Comparison of ENCODE assay signal across 8 mouse cellular contexts in the genomic region with DNA sequence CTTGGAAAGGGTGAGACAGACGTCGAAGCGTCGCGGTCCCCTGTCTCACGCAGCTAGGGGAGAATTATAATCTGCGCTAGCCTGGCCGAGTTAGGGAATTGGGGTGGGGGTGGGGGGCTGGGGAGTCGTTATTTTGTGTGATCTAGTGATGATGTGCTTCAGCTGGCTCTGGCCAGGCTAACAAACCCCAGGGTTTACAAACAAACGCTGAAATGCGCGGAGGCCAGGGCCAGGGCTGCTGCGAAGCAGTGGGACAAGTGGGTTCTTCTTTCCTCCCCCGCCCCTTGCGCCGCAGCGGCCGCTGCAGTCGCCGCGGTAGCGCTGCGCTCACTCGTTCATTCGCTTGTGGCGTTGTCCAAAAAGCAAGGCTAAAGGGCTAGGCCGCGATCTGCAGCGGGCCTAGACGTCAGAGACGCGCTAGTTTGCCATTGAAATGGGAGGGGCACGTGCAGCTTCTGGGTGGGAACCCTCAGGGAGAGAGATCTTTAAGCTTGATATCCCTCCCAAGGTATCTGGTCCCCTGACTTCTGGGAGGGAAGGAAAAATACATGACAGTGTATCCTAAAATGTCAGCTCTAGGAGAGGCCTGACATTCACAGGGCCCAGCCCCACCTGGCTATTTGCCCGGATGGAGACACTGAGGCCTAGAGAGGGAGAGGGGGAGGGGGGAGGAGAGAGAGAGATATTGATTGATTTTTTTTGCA. TPM values are rescaled to one million over a fixed set of nuclear protein-coding genes. Genes with fewer than 3 reads are reported as not detected.
DNase-seq lines count a peak whose midpoint lies in the region; ATAC-seq lines count a peak whose summit lies in the region.

No protein-coding gene starts in this region.

- ATAC-seq in intestine, embryonic 14.5 days (replicated peaks; ENCODE audit: low FRiP score, low TSS enrichment, low read depth), result no peak
- ATAC-seq in neural tube, embryonic 15.5 days (ENCODE audit: low FRiP score), result no peak; the same call in 1 of the 2 replicates

- no peak overlapping the region for H3K27ac ChIP-seq in intestine, embryonic 14.5 days (ENCODE audit: low read depth)
- no peak overlapping the region for H3K27ac ChIP-seq in neural tube, embryonic 15.5 days (replicated peaks)

- DNase-seq in cerebellum, adult 9-11 months, result peak; percentile 62
- no peak for DNase-seq in cerebellum, postnatal 4 days (ENCODE audit: low spot score in 2 of 2)
- peak; percentile 11 for DNase-seq in lung, postnatal 10 days
- DNase-seq in lung, adult 18-20 months, result no peak
- no peak for DNase-seq in intestine, embryonic 14.5 days (ENCODE audit: low spot score)
- DNase-seq in spleen, postnatal 10 days (ENCODE audit: low spot score in 2 of 2), result no peak
- DNase-seq in right cerebral cortex, adult 18-20 months, result no peak

- peak overlapping the region; percentile 8 for H3K4me3 ChIP-seq in intestine, embryonic 14.5 days (ENCODE audit: low read depth, low read length)
- peak overlapping the region; percentile 50 for H3K4me3 ChIP-seq in neural tube, embryonic 15.5 days (replicated peaks)

- no peaks in the 10 kb centered on the region for H3K36me3 ChIP-seq in intestine, embryonic 14.5 days (ENCODE audit: control insufficient read depth, insufficient read depth, low read length)
- no peaks in the 10 kb centered on the region for H3K36me3 ChIP-seq in neural tube, embryonic 15.5 days

- no peaks in the 10 kb centered on the region for H3K9me3 ChIP-seq in intestine, embryonic 14.5 days (ENCODE audit: control insufficient read depth, low read length)
- H3K9me3 ChIP-seq in neural tube, embryonic 15.5 days (replicated peaks), result no peaks in the 10 kb centered on the region

- peaks cover 16% of the 10 kb centered on the region for H3K4me1 ChIP-seq in intestine, embryonic 14.5 days (replicated peaks; ENCODE audit: control insufficient read depth, insufficient read depth, low read length)
- peaks cover 33% of the 10 kb centered on the region for H3K4me1 ChIP-seq in neural tube, embryonic 15.5 days

- H3K9ac ChIP-seq in intestine, embryonic 14.5 days (ENCODE audit: low read length), result no peak overlapping the region
- peak overlapping the region; percentile 45 for H3K9ac ChIP-seq in neural tube, embryonic 15.5 days (replicated peaks)

- H3K27me3 ChIP-seq in intestine, embryonic 14.5 days (replicated peaks; ENCODE audit: control insufficient read depth, insufficient read depth, low read length), result peaks cover 71% of the 10 kb centered on the region
- peaks cover 76% of the 10 kb centered on the region for H3K27me3 ChIP-seq in neural tube, embryonic 15.5 days (replicated peaks)

- H3K4me2 ChIP-seq in intestine, embryonic 14.5 days (ENCODE audit: low read length), result peak overlapping the region; percentile 78
- H3K4me2 ChIP-seq in neural tube, embryonic 15.5 days, result peak overlapping the region; percentile 85

- WGBS in intestine, embryonic 14.5 days, result 1% methylated on average over 34 of the region's 34 CpGs
- under 1% methylated on average over 34 of the region's 34 CpGs for WGBS in neural tube, embryonic 15.5 days

RNA-seq across cellular contexts. Expression of a gene that starts 1.2 kb away (rescaled TPM):
- polyA plus RNA-seq in intestine, embryonic 14.5 days (2014; fragmentation: Nextera tagmentation; extraction: Ambion mirVana), result 0.35 TPM in 1 of 2 replicates, not detected in the other
- 17.3 and 17.6 TPM in 2 replicates for polyA plus RNA-seq in neural tube, embryonic 15.5 days (2015; fragmentation: Nextera tagmentation; extraction: Ambion mirVana)

Comparison
In these comparisons a context has a peak if more than half of its experiments do, and no peak if none do; other contexts are left out.
1. DNase-seq: peak in cerebellum, adult 9-11 months (single experiment) and lung, postnatal 10 days (single experiment); none in cerebellum, postnatal 4 days (0 of 2), lung, adult 18-20 months (0 of 2), intestine, embryonic 14.5 days (single experiment), spleen, postnatal 10 days (0 of 2) and right cerebral cortex, adult 18-20 months (single experiment).
2. RNA of a gene that starts 1.2 kb away (polyA plus RNA-seq): 17.3 to 17.6 TPM in neural tube, embryonic 15.5 days; 0.35 TPM in intestine, embryonic 14.5 days; every median in the first group is over 10 times any median in the second.